ENCODE assay signal across 1 mouse cellular context in the genomic region with DNA sequence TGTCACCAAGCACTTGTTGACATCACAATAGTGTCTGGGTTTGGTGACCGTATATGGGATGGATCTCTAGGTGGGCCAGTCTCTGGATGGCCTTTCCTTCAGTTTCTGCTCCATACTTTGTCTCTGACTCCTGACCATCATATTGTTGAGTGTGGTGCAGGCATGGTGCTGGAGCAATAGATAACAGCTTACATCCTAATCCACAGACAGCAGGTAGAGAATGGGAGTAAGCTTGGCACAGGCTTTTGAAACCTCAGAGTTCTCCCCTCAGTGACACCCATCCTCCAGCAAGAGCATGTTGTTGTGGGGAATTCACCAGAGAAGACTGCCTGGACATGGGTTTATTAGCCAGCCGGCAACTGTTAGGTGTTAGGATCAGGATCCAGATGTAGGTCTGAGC.
A peak's percentile ranks its signal among the peaks of the same experiment; 100 is the strongest.
TF ChIP-seq lines count a peak whose summit lies in the region.

No protein-coding gene starts in this region.

TF ChIP-seq in MEL, 35 proteins besides CTCF, POLR2A, EP300 and RAD21:
- TF ChIP-seq MEF2A (IDR thresholded peaks at IDR 0.05; ENCODE audit: extremely low read depth, insufficient replicate concordance, low read depth, low read length, poor library complexity, severe bottlenecking) (no peak), USF2 (IDR thresholded peaks at IDR 0.05; ENCODE audit: borderline replicate concordance in 1 of 2, insufficient read depth in 1 of 2, low read depth in 1 of 2, low read length in 2 of 2) (no peak), UBTF (IDR thresholded peaks at IDR 0.05; ENCODE audit: borderline replicate concordance, insufficient read depth, low read depth, low read length) (no peak), TCF12 (IDR thresholded peaks at IDR 0.05; ENCODE audit: low read depth, low read length) (peak; percentile 77), MYB (IDR thresholded peaks at IDR 0.05; ENCODE audit: low read depth, low read length) (0 out of 2 replicates have a peak, but pooled peaks have one; percentile 10), GABPA (IDR thresholded peaks at IDR 0.05; ENCODE audit: low read depth, low read length) (no peak), GATA1 (IDR thresholded peaks at IDR 0.05; ENCODE audit: low read depth, low read length) (peak; percentile 36), MXI1 (IDR thresholded peaks at IDR 0.05; ENCODE audit: low read depth, low read length) (no peak), TAL1 (IDR thresholded peaks at IDR 0.05; ENCODE audit: low read length) (peak; percentile 84), POLR2AphosphoS2 (IDR thresholded peaks at IDR 0.05; ENCODE audit: low read length) (no peak), POLR2AphosphoS5 (IDR thresholded peaks at IDR 0.05; ENCODE audit: borderline replicate concordance, low read depth, low read length) (no peak), ZNF384 (IDR thresholded peaks at IDR 0.05; ENCODE audit: low read depth, low read length) (no peak), HCFC1 (IDR thresholded peaks at IDR 0.05; ENCODE audit: low read depth, low read length) (no peak), RCOR1 (IDR thresholded peaks at IDR 0.05; ENCODE audit: low read depth, low read length) (0 out of 2 replicates have a peak, but pooled peaks have one; percentile 35), MAFK (IDR thresholded peaks at IDR 0.05; ENCODE audit: borderline replicate concordance, low read depth, low read length) (no peak), NELFE (IDR thresholded peaks at IDR 0.05; ENCODE audit: low read depth, low read length) (no peak), ELF1 (IDR thresholded peaks at IDR 0.05; ENCODE audit: low read depth, low read length) (no peak), SMC3 (IDR thresholded peaks at IDR 0.05; ENCODE audit: low read depth, low read length) (no peak), ETS1 (IDR thresholded peaks at IDR 0.05; ENCODE audit: low read depth, low read length) (peak; percentile 25; the same call in 1 of the 2 replicates), NRF1 (IDR thresholded peaks at IDR 0.05; ENCODE audit: insufficient read depth, low read depth, low read length, poor library complexity, severe bottlenecking) (no peak), CHD2 (IDR thresholded peaks at IDR 0.05; ENCODE audit: low read length) (no peak), ZC3H11A (IDR thresholded peaks at IDR 0.05; ENCODE audit: low read depth, low read length) (no peak)
TF ChIP-seq in MEL: peak in this region for 6.
